Mouse (Mus musculus) midbrain, embryonic 15.5 days (tissue): ENCODE measurements at regions not wholly inside any gene's neighbourhood (a gene's known extent, or its start where the extent isn't known, plus 50 kb on each side); places are given as distances from the start of the nearest gene placed in this dataset.
A peak's percentile ranks its signal among the peaks of the same experiment; 100 is the strongest.
"Not testable (repeated sequence)": the region's sequence is repeated elsewhere in the genome, so short reads cannot be mapped to it uniquely, and the experiment has no call there.

ENCODE experiments used
- ATAC-seq: fragments of 200-750 bp; cut with Nextera tagmentation; replicated peaks from 2 replicates; pipeline ENCODE4 v1.8.0; 2017; ENCODE audit warnings: moderate TSS enrichment
- H3K27ac ChIP-seq: fragments of 300-500 bp; sonication (generic); 2 replicates; pipeline ENCODE4 v1.5.1; 2015; ENCODE audit warnings: mild to moderate bottlenecking, inconsistent platforms
- H3K27me3 ChIP-seq: fragments of 300-500 bp; sonication (generic); replicated peaks from 2 replicates; pipeline ENCODE4 v1.6.1; 2015; ENCODE audit warnings: inconsistent platforms
- H3K36me3 ChIP-seq: fragments of 300-500 bp; sonication (generic); replicated peaks from 2 replicates; pipeline ENCODE4 v1.6.1; 2015; ENCODE audit warnings: inconsistent platforms
- H3K4me1 ChIP-seq: fragments of 300-500 bp; sonication (generic); 2 replicates; pipeline ENCODE4 v1.6.1; 2015; ENCODE audit warnings: inconsistent platforms
- H3K4me2 ChIP-seq: fragments of 300-500 bp; sonication (generic); 2 replicates; pipeline ENCODE4 v1.6.1; 2015; ENCODE audit warnings: inconsistent platforms, mild to moderate bottlenecking, moderate library complexity
- H3K4me3 ChIP-seq: fragments of 300-500 bp; sonication (generic); 2 replicates; pipeline ENCODE4 v1.5.1; 2015; ENCODE audit warnings: mild to moderate bottlenecking, inconsistent platforms
- H3K9ac ChIP-seq: fragments of 300-500 bp; sonication (generic); 2 replicates; pipeline ENCODE4 v1.6.1; 2015; ENCODE audit warnings: mild to moderate bottlenecking, inconsistent platforms
- H3K9me3 ChIP-seq: fragments of 300-500 bp; sonication (generic); 2 replicates; pipeline ENCODE4 v1.6.1; 2016; ENCODE audit warnings: inconsistent platforms
- WGBS: fragments of 180-500 bp; shearing (Covaris S2); methylation state at CpG from one replicate; pipeline ENCODE4 v1.1.7; 2015; ENCODE audit warnings: mixed read lengths; 5-methylcytosine and 5-hydroxymethylcytosine counted together

GRCm38 (mm10) chr17:82674593-82674992, 540.5 kb upstream of the Pkdcc start:
- Histone ChIP-seq H3K27me3 (no peaks in the 10 kb centered on the region), H3K4me3 (no peak overlapping the region), H3K36me3 (no peaks in the 10 kb centered on the region), H3K4me1 (no peaks in the 10 kb centered on the region), H3K27ac (no peak overlapping the region), H3K9me3 (no peaks in the 10 kb centered on the region), H3K9ac (no peak overlapping the region), H3K4me2 (no peak overlapping the region)
- 94% methylated on average over 2 of the region's 2 CpGs for WGBS
- ATAC-seq: no peak

GRCm38 (mm10) chr17:82666557-82666956, 548.5 kb upstream of the Pkdcc start:
- H3K27me3 ChIP-seq, ATAC-seq, H3K4me1 ChIP-seq, H3K9me3 ChIP-seq, H3K36me3 ChIP-seq, H3K4me2 ChIP-seq, H3K9ac ChIP-seq, H3K4me3 ChIP-seq, H3K27ac ChIP-seq: not testable (repeated sequence)
- WGBS: 71% methylated on average over 1 of the region's 1 CpGs

- no peak for ATAC-seq
- H3K27ac ChIP-seq: no peak overlapping the region
- H3K4me2 ChIP-seq: no peak overlapping the region
- H3K4me1 ChIP-seq: no peaks in the 10 kb centered on the region
- no peak overlapping the region for H3K4me3 ChIP-seq
- no peaks in the 10 kb centered on the region for H3K9me3 ChIP-seq
- H3K36me3 ChIP-seq: no peaks in the 10 kb centered on the region
- H3K27me3 ChIP-seq: no peaks in the 10 kb centered on the region
- H3K9ac ChIP-seq: no peak overlapping the region
- WGBS: 91% methylated on average over 6 of the region's 6 CpGs
Measured at GRCm38 (mm10) chr17:82664352-82664751, 550.7 kb upstream of the Pkdcc start.

- Histone ChIP-seq H3K4me1 (no peaks in the 10 kb centered on the region), H3K27ac (no peak overlapping the region), H3K36me3 (no peaks in the 10 kb centered on the region), H3K4me2 (no peak overlapping the region), H3K4me3 (no peak overlapping the region), H3K9ac (no peak overlapping the region), H3K27me3 (no peaks in the 10 kb centered on the region), H3K9me3 (no peaks in the 10 kb centered on the region)
- no peak for ATAC-seq
- WGBS: 93% methylated on average over 1 of the region's 1 CpGs
Measured at GRCm38 (mm10) chr17:82636459-82637189, 578.5 kb upstream of the Pkdcc start.

- no peaks in the 10 kb centered on the region for H3K9me3 ChIP-seq
- WGBS: 73% methylated on average over 4 of the region's 4 CpGs
- no peak overlapping the region for H3K4me2 ChIP-seq
- no peak overlapping the region for H3K27ac ChIP-seq
- no peak overlapping the region for H3K9ac ChIP-seq
- H3K36me3 ChIP-seq: no peaks in the 10 kb centered on the region
- no peak for ATAC-seq
- H3K27me3 ChIP-seq: no peaks in the 10 kb centered on the region
- no peak overlapping the region for H3K4me3 ChIP-seq
- H3K4me1 ChIP-seq: no peaks in the 10 kb centered on the region
Measured at GRCm38 (mm10) chr17:82635849-82636248, 579.2 kb upstream of the Pkdcc start.

- Histone ChIP-seq H3K4me2 (no peak overlapping the region), H3K27ac (no peak overlapping the region), H3K9me3 (no peaks in the 10 kb centered on the region), H3K9ac (no peak overlapping the region), H3K4me1 (no peaks in the 10 kb centered on the region), H3K36me3 (no peaks in the 10 kb centered on the region), H3K4me3 (no peak overlapping the region), H3K27me3 (no peaks in the 10 kb centered on the region)
- 79% methylated on average over 3 of the region's 3 CpGs for WGBS
- ATAC-seq: no peak
Measured at GRCm38 (mm10) chr17:82606642-82607175, 608.4 kb upstream of the Pkdcc start.

- no peaks in the 10 kb centered on the region for H3K9me3 ChIP-seq
- no peaks in the 10 kb centered on the region for H3K27me3 ChIP-seq
- 36% methylated on average over 2 of the region's 2 CpGs for WGBS
- ATAC-seq: 0 out of 2 replicates have a peak, but pooled peaks have one; percentile 58
- H3K4me2 ChIP-seq: no peak overlapping the region
- no peak overlapping the region for H3K4me3 ChIP-seq
- H3K36me3 ChIP-seq: no peaks in the 10 kb centered on the region
- no peaks in the 10 kb centered on the region for H3K4me1 ChIP-seq
- H3K27ac ChIP-seq: no peak overlapping the region
- H3K9ac ChIP-seq: no peak overlapping the region
Measured at GRCm38 (mm10) chr17:82583801-82584200, 631.3 kb upstream of the Pkdcc start.

GRCm38 (mm10) chr17:82533521-82533920, 681.6 kb upstream of the Pkdcc start:
- Histone ChIP-seq H3K27me3 (no peaks in the 10 kb centered on the region), H3K36me3 (no peaks in the 10 kb centered on the region), H3K4me3 (no peak overlapping the region), H3K4me2 (no peak overlapping the region), H3K27ac (no peak overlapping the region), H3K9ac (no peak overlapping the region), H3K9me3 (no peaks in the 10 kb centered on the region), H3K4me1 (no peaks in the 10 kb centered on the region)
- ATAC-seq: no peak
- WGBS: 77% methylated on average over 5 of the region's 5 CpGs

GRCm38 (mm10) chr17:82518129-82518528, 697.0 kb upstream of the Pkdcc start:
- no peaks in the 10 kb centered on the region for H3K4me1 ChIP-seq
- H3K4me3 ChIP-seq: no peak overlapping the region
- no peak overlapping the region for H3K4me2 ChIP-seq
- no peaks in the 10 kb centered on the region for H3K9me3 ChIP-seq
- no peak for ATAC-seq
- no peaks in the 10 kb centered on the region for H3K36me3 ChIP-seq
- no peak overlapping the region for H3K9ac ChIP-seq
- no peak overlapping the region for H3K27ac ChIP-seq
- H3K27me3 ChIP-seq: no peaks in the 10 kb centered on the region

GRCm38 (mm10) chr17:82516850-82517249, 698.2 kb upstream of the Pkdcc start:
- whole genome bisulfite sequencing: 66% methylated on average over 3 of the region's 3 CpGs
- Histone ChIP-seq H3K4me1 (no peaks in the 10 kb centered on the region), H3K27ac (no peak overlapping the region), H3K36me3 (no peaks in the 10 kb centered on the region), H3K9me3 (no peaks in the 10 kb centered on the region), H3K27me3 (no peaks in the 10 kb centered on the region), H3K9ac (no peak overlapping the region), H3K4me2 (no peak overlapping the region), H3K4me3 (no peak overlapping the region)
- no peak for ATAC-seq

- no peak for ATAC-seq
- no peak overlapping the region for H3K9ac ChIP-seq
- no peak overlapping the region for H3K27ac ChIP-seq
- no peaks in the 10 kb centered on the region for H3K9me3 ChIP-seq
- WGBS: 87% methylated on average over 2 of the region's 2 CpGs
- no peaks in the 10 kb centered on the region for H3K4me1 ChIP-seq
- H3K36me3 ChIP-seq: no peaks in the 10 kb centered on the region
- no peaks in the 10 kb centered on the region for H3K27me3 ChIP-seq
- no peak overlapping the region for H3K4me2 ChIP-seq
- no peak overlapping the region for H3K4me3 ChIP-seq
Measured at GRCm38 (mm10) chr17:82513816-82514215, 701.3 kb upstream of the Pkdcc start.

- no peaks in the 10 kb centered on the region for H3K36me3 ChIP-seq
- no peak overlapping the region for H3K4me2 ChIP-seq
- H3K9me3 ChIP-seq: no peaks in the 10 kb centered on the region
- H3K9ac ChIP-seq: no peak overlapping the region
- H3K4me1 ChIP-seq: no peaks in the 10 kb centered on the region
- H3K27ac ChIP-seq: no peak overlapping the region
- no peak overlapping the region for H3K4me3 ChIP-seq
- no peaks in the 10 kb centered on the region for H3K27me3 ChIP-seq
- ATAC-seq: no peak
- WGBS: 87% methylated on average over 3 of the region's 3 CpGs
Measured at GRCm38 (mm10) chr17:82504291-82504690, 710.8 kb upstream of the Pkdcc start.

- 87% methylated on average over 3 of the region's 3 CpGs for WGBS
Measured at GRCm38 (mm10) chr17:82485544-82485943, 729.5 kb upstream of the Pkdcc start.

More at GRCm38 (mm10) chr17:82485544-82485943, 729.5 kb upstream of the Pkdcc start:
- no peaks in the 10 kb centered on the region for H3K4me1 ChIP-seq
- no peak overlapping the region for H3K9ac ChIP-seq
- H3K27me3 ChIP-seq: no peaks in the 10 kb centered on the region
- no peaks in the 10 kb centered on the region for H3K36me3 ChIP-seq
- no peak overlapping the region for H3K27ac ChIP-seq
- H3K4me3 ChIP-seq: no peak overlapping the region
- H3K4me2 ChIP-seq: no peak overlapping the region
- no peaks in the 10 kb centered on the region for H3K9me3 ChIP-seq
- no peak for ATAC-seq
